Mouse (Mus musculus): Measurements from ENCODE around the gene Uchl3. TPM values are rescaled to one million over a fixed set of nuclear protein-coding genes. Genes with fewer than 3 reads are reported as not detected.

Uchl3 gene
- polyA plus RNA-seq, 1 experiment from 2014 or later: 131 TPM

DNA sequence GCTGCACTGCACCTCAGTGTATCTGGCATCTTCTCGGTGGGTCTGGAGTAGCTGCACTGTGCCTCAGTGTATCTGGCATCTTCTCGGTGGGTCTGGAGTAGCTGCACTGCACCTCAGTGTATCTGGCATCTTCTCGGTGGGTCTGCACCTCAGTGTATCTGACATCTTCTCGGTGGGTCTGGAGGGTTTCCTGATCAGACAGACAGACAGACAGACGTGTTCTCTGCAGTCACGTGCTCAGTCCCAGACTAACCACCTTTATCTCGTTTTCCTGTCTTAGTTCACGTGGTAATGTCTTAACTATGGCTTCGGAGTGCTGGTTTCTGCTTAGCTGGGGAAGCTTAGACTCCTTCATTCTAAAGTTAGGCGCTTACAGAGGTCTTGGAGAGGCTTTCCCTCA, 2.5 kb downstream of the Uchl3 start:
- ATAC-seq (ENCODE audit: insufficient number of reproducible peaks, insufficient read depth, low FRiP score, low read depth): no peak
- Histone ChIP-seq H3K27me3 (ENCODE audit: control insufficient read depth, insufficient read depth, low read length) (no peaks in the 10 kb centered on the region), H3K4me2 (replicated peaks; ENCODE audit: low read depth, low read length) (no peak overlapping the region), H3K4me3 (ENCODE audit: low read depth, low read length) (no peak overlapping the region), H3K9me3 (ENCODE audit: control insufficient read depth, low read depth, low read length) (no peaks in the 10 kb centered on the region), H3K4me1 (ENCODE audit: control insufficient read depth, insufficient read depth, low read length) (peaks cover 2% of the 10 kb centered on the region; the same call in 1 of the 2 replicates), H3K27ac (ENCODE audit: low read length) (no peak overlapping the region), H3K36me3 (ENCODE audit: control insufficient read depth, insufficient read depth, low read length) (no peaks in the 10 kb centered on the region), H3K9ac (replicated peaks; ENCODE audit: low read depth, low read length) (no peak overlapping the region)
- WGBS: 84% methylated on average over 10 of the region's 10 CpGs

DNA sequence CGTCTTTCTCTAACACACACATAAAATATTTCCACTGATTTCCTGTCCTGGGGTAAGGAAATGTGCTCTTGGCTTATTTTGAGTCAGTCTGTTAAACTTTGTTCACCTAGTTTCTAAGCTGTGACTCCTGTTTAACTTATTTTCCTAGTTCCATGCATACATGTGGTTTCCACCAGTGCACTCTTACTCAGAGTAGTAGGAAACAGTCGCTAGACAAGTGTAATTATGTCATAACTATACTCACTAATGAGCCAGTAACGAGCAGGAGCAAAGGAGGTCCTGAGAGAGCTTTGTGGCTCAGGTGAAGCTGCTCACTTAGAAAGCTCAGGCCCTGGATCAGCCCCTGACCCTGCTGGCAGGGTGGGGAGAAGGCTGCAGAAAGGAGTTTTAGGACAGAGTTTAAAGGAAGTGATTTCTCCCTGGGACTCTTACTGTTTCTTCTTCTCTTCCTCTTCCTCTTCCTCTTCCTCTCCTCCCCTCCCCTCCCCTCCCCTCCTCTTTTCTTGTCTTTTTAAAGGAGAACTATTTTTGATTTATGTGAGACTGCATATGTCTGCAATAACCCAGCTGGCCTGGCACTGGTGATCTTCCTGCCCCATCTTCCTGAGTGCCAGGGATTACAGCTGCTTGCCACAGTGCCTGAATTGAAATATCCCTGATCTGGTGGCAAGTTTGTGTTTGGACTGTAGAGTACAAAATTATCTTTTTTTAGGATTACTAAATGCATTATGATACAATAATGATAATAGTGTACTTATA, 8.1 kb downstream of the Uchl3 start:
- 65% methylated on average over 3 of the region's 3 CpGs for WGBS

DNA sequence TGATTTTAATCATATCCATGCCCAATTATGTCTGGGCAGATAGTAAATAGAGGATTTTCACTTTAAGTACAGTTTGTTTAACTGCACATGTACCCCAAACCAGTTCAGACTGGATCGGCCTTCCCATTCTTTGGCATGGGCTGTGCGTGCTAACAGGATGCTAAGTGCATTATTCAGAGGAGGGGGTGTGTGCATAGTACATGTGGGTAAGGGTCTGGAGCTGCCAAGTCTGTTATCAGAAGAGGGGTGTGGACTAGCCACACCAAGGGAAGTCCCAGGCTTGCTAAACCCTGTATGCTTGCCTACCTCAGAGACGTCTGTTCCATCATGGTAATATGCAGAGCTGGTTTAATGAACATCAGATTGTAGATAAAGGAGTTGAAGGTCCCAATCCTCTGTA, 10.5 kb downstream of the Uchl3 start:
- H3K4me3 ChIP-seq (ENCODE audit: low read depth, low read length): no peak overlapping the region

More for the DNA sequence above, 8.1 kb downstream of the Uchl3 start:
- no peak overlapping the region for H3K4me2 ChIP-seq (replicated peaks; ENCODE audit: low read depth, low read length)
- no peak overlapping the region for H3K27ac ChIP-seq (ENCODE audit: low read length)
- no peaks in the 10 kb centered on the region for H3K4me1 ChIP-seq (ENCODE audit: control insufficient read depth, insufficient read depth, low read length)
- ATAC-seq (ENCODE audit: insufficient number of reproducible peaks, insufficient read depth, low FRiP score, low read depth): no peak
- H3K9ac ChIP-seq (replicated peaks; ENCODE audit: low read depth, low read length): no peak overlapping the region
- H3K27me3 ChIP-seq (ENCODE audit: control insufficient read depth, insufficient read depth, low read length): no peaks in the 10 kb centered on the region
- H3K4me3 ChIP-seq (ENCODE audit: low read depth, low read length): no peak overlapping the region
- H3K36me3 ChIP-seq (ENCODE audit: control insufficient read depth, insufficient read depth, low read length): no peaks in the 10 kb centered on the region; the same call in 1 of the 2 replicates
- no peaks in the 10 kb centered on the region for H3K9me3 ChIP-seq (ENCODE audit: control insufficient read depth, low read depth, low read length)

DNA sequence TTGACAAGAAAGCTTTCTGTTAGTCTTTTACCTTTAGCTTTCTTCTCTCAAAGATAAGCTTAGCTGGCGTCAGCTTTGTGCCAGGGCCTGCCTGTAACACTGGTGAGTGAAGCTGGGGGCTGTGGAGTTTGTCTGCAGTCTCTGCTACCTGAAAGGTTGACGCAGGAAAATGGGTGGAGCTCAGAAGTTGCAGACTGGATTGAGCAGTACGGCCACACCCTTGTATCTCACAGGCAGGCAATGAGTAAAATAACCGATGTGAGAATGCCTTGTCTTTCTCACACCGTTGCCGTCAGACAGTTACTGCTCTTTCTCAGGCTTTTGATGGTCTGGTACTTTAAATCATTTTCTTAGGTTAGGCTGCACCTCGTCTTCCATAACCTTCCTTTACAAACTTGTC, 12.3 kb downstream of the Uchl3 start:
- Histone ChIP-seq H3K4me3 (ENCODE audit: low read depth, low read length) (no peak overlapping the region), H3K9me3 (ENCODE audit: control insufficient read depth, low read depth, low read length) (no peaks in the 10 kb centered on the region), H3K27me3 (ENCODE audit: control insufficient read depth, insufficient read depth, low read length) (no peaks in the 10 kb centered on the region), H3K27ac (ENCODE audit: low read length) (no peak overlapping the region), H3K36me3 (ENCODE audit: control insufficient read depth, insufficient read depth, low read length) (peaks cover 9% of the 10 kb centered on the region; the same call in 1 of the 2 replicates), H3K9ac (replicated peaks; ENCODE audit: low read depth, low read length) (no peak overlapping the region), H3K4me2 (replicated peaks; ENCODE audit: low read depth, low read length) (no peak overlapping the region), H3K4me1 (ENCODE audit: control insufficient read depth, insufficient read depth, low read length) (no peaks in the 10 kb centered on the region)
- ATAC-seq (ENCODE audit: insufficient number of reproducible peaks, insufficient read depth, low FRiP score, low read depth): no peak
- 88% methylated on average over 7 of the region's 7 CpGs for WGBS

More for the DNA sequence above, 10.5 kb downstream of the Uchl3 start:
- no peaks in the 10 kb centered on the region for H3K4me1 ChIP-seq (ENCODE audit: control insufficient read depth, insufficient read depth, low read length)
- no peak overlapping the region for H3K27ac ChIP-seq (ENCODE audit: low read length)
- no peak overlapping the region for H3K4me2 ChIP-seq (replicated peaks; ENCODE audit: low read depth, low read length)
- no peak overlapping the region for H3K9ac ChIP-seq (replicated peaks; ENCODE audit: low read depth, low read length)
- H3K27me3 ChIP-seq (ENCODE audit: control insufficient read depth, insufficient read depth, low read length): no peaks in the 10 kb centered on the region
- WGBS: 86% methylated on average over 3 of the region's 3 CpGs
- no peaks in the 10 kb centered on the region for H3K9me3 ChIP-seq (ENCODE audit: control insufficient read depth, low read depth, low read length)
- ATAC-seq (ENCODE audit: insufficient number of reproducible peaks, insufficient read depth, low FRiP score, low read depth): no peak
- peaks cover 3% of the 10 kb centered on the region; the same call in 1 of the 2 replicates for H3K36me3 ChIP-seq (ENCODE audit: control insufficient read depth, insufficient read depth, low read length)

DNA sequence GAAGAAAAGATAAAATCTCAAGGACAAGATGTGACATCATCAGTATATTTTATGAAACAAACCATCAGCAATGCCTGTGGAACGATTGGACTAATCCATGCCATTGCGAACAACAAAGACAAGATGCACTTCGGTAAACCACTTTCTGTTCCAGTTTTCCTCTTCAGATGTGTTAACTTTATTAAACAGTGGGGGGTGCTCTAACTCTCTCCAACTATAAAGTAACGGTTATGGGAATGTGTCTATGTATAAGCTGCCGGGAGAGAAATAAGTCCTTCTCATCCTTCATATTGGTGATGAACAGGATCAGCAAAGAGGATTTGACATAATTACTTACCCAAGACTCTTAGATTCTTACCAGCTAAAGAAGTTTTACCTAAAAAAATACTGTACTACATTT, 12.8 kb downstream of the Uchl3 start:
- no peaks in the 10 kb centered on the region for H3K9me3 ChIP-seq (ENCODE audit: control insufficient read depth, low read depth, low read length)
- no peak overlapping the region for H3K4me2 ChIP-seq (replicated peaks; ENCODE audit: low read depth, low read length)
- H3K4me3 ChIP-seq (ENCODE audit: low read depth, low read length): no peak overlapping the region
- WGBS: 86% methylated on average over 5 of the region's 5 CpGs
- H3K36me3 ChIP-seq (ENCODE audit: control insufficient read depth, insufficient read depth, low read length): peaks cover 9% of the 10 kb centered on the region; the same call in 1 of the 2 replicates
- H3K9ac ChIP-seq (replicated peaks; ENCODE audit: low read depth, low read length): no peak overlapping the region
- no peaks in the 10 kb centered on the region for H3K27me3 ChIP-seq (ENCODE audit: control insufficient read depth, insufficient read depth, low read length)
- H3K4me1 ChIP-seq (ENCODE audit: control insufficient read depth, insufficient read depth, low read length): no peaks in the 10 kb centered on the region
- no peak for ATAC-seq (ENCODE audit: insufficient number of reproducible peaks, insufficient read depth, low FRiP score, low read depth)
- H3K27ac ChIP-seq (ENCODE audit: low read length): no peak overlapping the region

DNA sequence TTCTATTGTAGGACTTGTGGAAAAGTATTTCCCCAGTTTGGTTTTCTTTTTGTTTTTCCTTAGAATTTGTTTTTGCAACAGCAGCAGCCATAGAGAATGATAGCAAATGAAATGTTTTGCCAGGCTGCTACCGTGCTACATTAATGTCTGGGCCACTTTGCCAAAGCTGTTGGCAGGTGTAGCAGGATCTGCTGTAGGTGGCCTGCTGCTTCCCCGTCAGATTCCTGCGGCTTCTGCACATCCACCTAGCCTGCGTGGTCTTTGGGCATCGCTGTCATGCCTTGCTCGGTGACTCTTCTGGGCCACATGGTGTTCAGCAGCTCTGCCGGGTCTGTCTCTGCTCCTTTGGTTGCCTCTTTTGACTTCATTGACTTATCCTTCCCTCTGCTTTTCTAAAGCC, 14.9 kb downstream of the Uchl3 start:
- Histone ChIP-seq H3K4me2 (replicated peaks; ENCODE audit: low read depth, low read length) (no peak overlapping the region), H3K4me3 (ENCODE audit: low read depth, low read length) (no peak overlapping the region), H3K4me1 (ENCODE audit: control insufficient read depth, insufficient read depth, low read length) (no peaks in the 10 kb centered on the region), H3K9ac (replicated peaks; ENCODE audit: low read depth, low read length) (no peak overlapping the region), H3K27me3 (ENCODE audit: control insufficient read depth, insufficient read depth, low read length) (no peaks in the 10 kb centered on the region), H3K27ac (ENCODE audit: low read length) (no peak overlapping the region), H3K9me3 (ENCODE audit: control insufficient read depth, low read depth, low read length) (no peaks in the 10 kb centered on the region), H3K36me3 (ENCODE audit: control insufficient read depth, insufficient read depth, low read length) (peaks cover 11% of the 10 kb centered on the region; the same call in 1 of the 2 replicates)
- 95% methylated on average over 7 of the region's 7 CpGs for WGBS
- no peak for ATAC-seq (ENCODE audit: insufficient number of reproducible peaks, insufficient read depth, low FRiP score, low read depth)

DNA sequence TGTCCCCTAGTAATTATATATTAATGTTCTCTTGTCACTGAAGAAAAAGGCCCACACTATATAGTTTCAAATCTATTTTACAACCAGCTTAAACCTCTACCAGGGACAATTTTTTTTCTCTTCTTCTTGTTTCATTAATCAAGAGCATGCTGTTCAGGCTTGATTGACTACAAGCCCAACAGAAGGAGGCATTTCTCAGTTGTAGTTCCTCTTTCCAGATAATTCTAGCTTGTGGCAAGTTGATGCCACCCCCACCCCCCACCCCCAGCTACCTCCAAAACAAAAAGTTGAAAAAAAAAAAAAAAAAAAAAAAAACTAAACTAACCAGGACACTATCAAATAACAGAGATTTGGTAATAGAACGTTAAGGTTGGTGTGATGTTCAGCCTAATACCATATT, 18.5 kb downstream of the Uchl3 start:
- Histone ChIP-seq H3K4me3 (ENCODE audit: low read depth, low read length) (no peak overlapping the region), H3K9me3 (ENCODE audit: control insufficient read depth, low read depth, low read length) (no peaks in the 10 kb centered on the region), H3K4me2 (replicated peaks; ENCODE audit: low read depth, low read length) (no peak overlapping the region), H3K9ac (replicated peaks; ENCODE audit: low read depth, low read length) (no peak overlapping the region), H3K4me1 (ENCODE audit: control insufficient read depth, insufficient read depth, low read length) (no peaks in the 10 kb centered on the region), H3K27me3 (ENCODE audit: control insufficient read depth, insufficient read depth, low read length) (no peaks in the 10 kb centered on the region), H3K36me3 (ENCODE audit: control insufficient read depth, insufficient read depth, low read length) (peaks cover 14% of the 10 kb centered on the region; the same call in 1 of the 2 replicates), H3K27ac (ENCODE audit: low read length) (no peak overlapping the region)
- 81% methylated on average over 1 of the region's 1 CpGs for WGBS
- ATAC-seq (ENCODE audit: insufficient number of reproducible peaks, insufficient read depth, low FRiP score, low read depth): no peak

DNA sequence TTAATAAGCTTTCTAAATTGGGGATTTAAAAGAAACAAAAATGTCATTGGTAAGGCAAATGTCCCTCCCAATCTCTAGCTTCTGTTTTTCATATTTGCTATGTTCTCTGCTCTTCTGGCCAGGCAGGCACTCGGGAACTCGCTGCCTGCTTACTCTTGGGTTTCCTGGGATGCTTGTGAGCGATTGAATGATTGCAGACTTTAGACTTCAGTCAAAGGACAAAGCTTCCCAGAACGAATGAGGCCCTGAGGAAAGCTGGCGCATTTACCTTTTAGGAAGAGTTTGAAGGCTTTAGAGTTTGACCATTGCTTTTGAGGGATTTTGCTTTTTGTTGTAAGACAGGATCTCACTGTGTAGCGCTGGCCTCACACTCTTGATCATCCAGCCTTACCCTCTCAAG, 33.9 kb downstream of the Uchl3 start:
- Histone ChIP-seq H3K4me1 (ENCODE audit: control insufficient read depth, insufficient read depth, low read length) (no peaks in the 10 kb centered on the region), H3K27ac (ENCODE audit: low read length) (no peak overlapping the region), H3K27me3 (ENCODE audit: control insufficient read depth, insufficient read depth, low read length) (no peaks in the 10 kb centered on the region), H3K9ac (replicated peaks; ENCODE audit: low read depth, low read length) (no peak overlapping the region), H3K4me2 (replicated peaks; ENCODE audit: low read depth, low read length) (no peak overlapping the region), H3K36me3 (ENCODE audit: control insufficient read depth, insufficient read depth, low read length) (no peaks in the 10 kb centered on the region; the same call in 1 of the 2 replicates), H3K9me3 (ENCODE audit: control insufficient read depth, low read depth, low read length) (no peaks in the 10 kb centered on the region), H3K4me3 (ENCODE audit: low read depth, low read length) (no peak overlapping the region)
- WGBS: 91% methylated on average over 6 of the region's 6 CpGs
- no peak for ATAC-seq (ENCODE audit: insufficient number of reproducible peaks, insufficient read depth, low FRiP score, low read depth)

DNA sequence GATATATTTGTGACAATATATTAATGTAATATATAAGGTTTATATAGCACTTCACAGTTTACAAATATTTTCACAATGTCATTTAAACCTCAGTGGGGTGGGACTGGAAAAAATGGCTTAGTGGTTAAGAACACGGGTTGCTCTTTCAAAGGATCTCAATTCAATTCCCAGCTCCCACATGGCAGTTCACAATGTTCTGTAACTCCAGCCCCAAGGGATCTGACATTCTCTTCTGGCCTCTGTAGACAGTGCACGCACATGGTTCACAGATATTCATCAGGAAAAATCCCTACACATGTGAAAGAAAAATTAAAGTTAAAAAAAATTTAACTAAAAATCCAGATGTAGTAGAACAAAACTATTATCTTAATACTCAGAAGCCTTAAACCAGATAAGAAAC, 34.6 kb downstream of the Uchl3 start:
- Histone ChIP-seq H3K27ac (ENCODE audit: low read length) (no peak overlapping the region), H3K4me3 (ENCODE audit: low read depth, low read length) (no peak overlapping the region), H3K9ac (replicated peaks; ENCODE audit: low read depth, low read length) (no peak overlapping the region), H3K4me1 (ENCODE audit: control insufficient read depth, insufficient read depth, low read length) (no peaks in the 10 kb centered on the region), H3K36me3 (ENCODE audit: control insufficient read depth, insufficient read depth, low read length) (no peaks in the 10 kb centered on the region; the same call in 1 of the 2 replicates), H3K27me3 (ENCODE audit: control insufficient read depth, insufficient read depth, low read length) (no peaks in the 10 kb centered on the region), H3K9me3 (ENCODE audit: control insufficient read depth, low read depth, low read length) (no peaks in the 10 kb centered on the region), H3K4me2 (replicated peaks; ENCODE audit: low read depth, low read length) (no peak overlapping the region)
- no peak for ATAC-seq (ENCODE audit: insufficient number of reproducible peaks, insufficient read depth, low FRiP score, low read depth)
- 89% methylated on average over 2 of the region's 2 CpGs for WGBS

All from stomach, embryonic 14.5 days (tissue).